In genomic region chr6:122308136-122308504, GRCm38 (mm10) we compare ENCODE assay signal across 8 mouse cellular contexts. TPM values are rescaled to one million over a fixed set of nuclear protein-coding genes. Genes with fewer than 3 reads are reported as not detected.
DNase-seq lines count a peak whose midpoint lies in the region; ATAC-seq lines count a peak whose summit lies in the region.

No protein-coding gene starts in this region.

- H3K4me3 ChIP-seq in kidney, embryonic 14.5 days (ENCODE audit: low read length): peak overlapping the region; percentile 71; the same call in 1 of the 2 replicates
- H3K4me3 ChIP-seq in embryonic facial prominence, embryonic 14.5 days (ENCODE audit: low read depth, low read length): peak overlapping the region; percentile 76
- H3K4me3 ChIP-seq in hindbrain, embryonic 16.5 days (ENCODE audit: low read length): peak overlapping the region; percentile 76; the same call in 1 of the 2 replicates
- peak overlapping the region; percentile 73 for H3K4me3 ChIP-seq in midbrain, embryonic 12.5 days

- H3K27me3 ChIP-seq in kidney, embryonic 14.5 days (ENCODE audit: control insufficient read depth, insufficient read depth, low read length): no peaks in the 10 kb centered on the region
- H3K27me3 ChIP-seq in embryonic facial prominence, embryonic 14.5 days (replicated peaks; ENCODE audit: control insufficient read depth, insufficient read depth, low read length): no peaks in the 10 kb centered on the region
- no peaks in the 10 kb centered on the region for H3K27me3 ChIP-seq in hindbrain, embryonic 16.5 days (replicated peaks; ENCODE audit: control insufficient read depth, insufficient read depth, low read length)
- H3K27me3 ChIP-seq in midbrain, embryonic 12.5 days: no peaks in the 10 kb centered on the region

- no peaks in the 10 kb centered on the region for H3K9me3 ChIP-seq in kidney, embryonic 14.5 days (ENCODE audit: control insufficient read depth, low read length)
- H3K9me3 ChIP-seq in embryonic facial prominence, embryonic 14.5 days (ENCODE audit: control insufficient read depth, low read length): no peaks in the 10 kb centered on the region
- H3K9me3 ChIP-seq in hindbrain, embryonic 16.5 days (ENCODE audit: control insufficient read depth, low read length): no peaks in the 10 kb centered on the region
- no peaks in the 10 kb centered on the region for H3K9me3 ChIP-seq in midbrain, embryonic 12.5 days

- no peak overlapping the region for H3K9ac ChIP-seq in kidney, embryonic 14.5 days (ENCODE audit: low read depth, low read length)
- peak overlapping the region; percentile 19; the same call in 1 of the 2 replicates for H3K9ac ChIP-seq in embryonic facial prominence, embryonic 14.5 days (ENCODE audit: low read depth, low read length)
- H3K9ac ChIP-seq in hindbrain, embryonic 16.5 days (ENCODE audit: low read depth, low read length): no peak overlapping the region
- no peak overlapping the region for H3K9ac ChIP-seq in midbrain, embryonic 12.5 days (replicated peaks)

- DNase-seq in kidney, adult 8-10 months: no peak
- no peak for DNase-seq in embryonic facial prominence, embryonic 14.5 days (ENCODE audit: low spot score)
- no peak for DNase-seq in adrenal gland, adult 18-20 months (ENCODE audit: low spot score in 2 of 2)
- no peak for DNase-seq in right cerebral cortex, adult 18-20 months
- DNase-seq in layer of hippocampus, adult 11-12 months (ENCODE audit: low spot score): no peak

- peaks cover 13% of the 10 kb centered on the region; the same call in 1 of the 2 replicates for H3K36me3 ChIP-seq in kidney, embryonic 14.5 days (ENCODE audit: control insufficient read depth, insufficient read depth, low read length)
- H3K36me3 ChIP-seq in embryonic facial prominence, embryonic 14.5 days (ENCODE audit: control insufficient read depth, insufficient read depth, low read length): peaks cover 3% of the 10 kb centered on the region; the same call in 1 of the 2 replicates
- H3K36me3 ChIP-seq in hindbrain, embryonic 16.5 days (ENCODE audit: control insufficient read depth, insufficient read depth, low read length): no peaks in the 10 kb centered on the region; the same call in 1 of the 2 replicates
- peaks cover 6% of the 10 kb centered on the region; the same call in 1 of the 2 replicates for H3K36me3 ChIP-seq in midbrain, embryonic 12.5 days

- no peak overlapping the region; the same call in 1 of the 2 replicates for H3K4me2 ChIP-seq in kidney, embryonic 14.5 days (replicated peaks; ENCODE audit: low read depth, low read length)
- H3K4me2 ChIP-seq in embryonic facial prominence, embryonic 14.5 days (ENCODE audit: low read depth, low read length): peak overlapping the region; percentile 29
- H3K4me2 ChIP-seq in hindbrain, embryonic 16.5 days (ENCODE audit: low read length): peak overlapping the region; percentile 38
- 0 out of 2 replicates have a peak overlapping the region, but pooled peaks have one; percentile 82 for H3K4me2 ChIP-seq in midbrain, embryonic 12.5 days (replicated peaks)

- H3K4me1 ChIP-seq in kidney, embryonic 14.5 days (ENCODE audit: control insufficient read depth, insufficient read depth, low read length): peaks cover 15% of the 10 kb centered on the region
- H3K4me1 ChIP-seq in embryonic facial prominence, embryonic 14.5 days (ENCODE audit: control insufficient read depth, insufficient read depth, low read length): peaks cover 10% of the 10 kb centered on the region
- peaks cover 16% of the 10 kb centered on the region for H3K4me1 ChIP-seq in hindbrain, embryonic 16.5 days (ENCODE audit: control insufficient read depth, insufficient read depth, low read depth, low read length)
- peaks cover 17% of the 10 kb centered on the region for H3K4me1 ChIP-seq in midbrain, embryonic 12.5 days

- no peak overlapping the region for H3K27ac ChIP-seq in kidney, embryonic 14.5 days (ENCODE audit: low read depth, low read length)
- peak overlapping the region; percentile 46; the same call in 1 of the 2 replicates for H3K27ac ChIP-seq in embryonic facial prominence, embryonic 14.5 days (replicated peaks; ENCODE audit: low read depth, low read length)
- H3K27ac ChIP-seq in hindbrain, embryonic 16.5 days (ENCODE audit: low read depth, low read length): no peak overlapping the region
- H3K27ac ChIP-seq in midbrain, embryonic 12.5 days (replicated peaks): no peak overlapping the region

- WGBS in kidney, embryonic 14.5 days: 64% methylated on average over 6 of the region's 6 CpGs
- 66% methylated on average over 6 of the region's 6 CpGs for WGBS in embryonic facial prominence, embryonic 14.5 days
- 60% methylated on average over 6 of the region's 6 CpGs for WGBS in hindbrain, embryonic 16.5 days
- 64% methylated on average over 6 of the region's 6 CpGs for WGBS in midbrain, embryonic 12.5 days

- peak; percentile 33 for ATAC-seq in kidney, embryonic 14.5 days (ENCODE audit: low FRiP score, low TSS enrichment)
- ATAC-seq in embryonic facial prominence, embryonic 14.5 days (ENCODE audit: low read depth): peak; percentile 1; the same call in 1 of the 2 replicates
- peak; percentile 29 for ATAC-seq in hindbrain, embryonic 16.5 days
- ATAC-seq in midbrain, embryonic 12.5 days (ENCODE audit: low FRiP score, low read depth): no peak

RNA-seq across cellular contexts. Expression of gene M6pr, which starts 0.4 kb away (rescaled TPM):
- polyA plus RNA-seq in kidney, embryonic 14.5 days (2014; fragmentation: Nextera tagmentation; extraction: Ambion mirVana): 67.7 and 110 TPM in 2 replicates
- polyA plus RNA-seq in embryonic facial prominence, embryonic 14.5 days (2014; fragmentation: Nextera tagmentation; extraction: Ambion mirVana): 86.8 and 87.9 TPM in 2 replicates
- polyA plus RNA-seq in hindbrain, embryonic 16.5 days (2015; fragmentation: Nextera tagmentation; extraction: Ambion mirVana): 51.8 and 53.1 TPM in 2 replicates
- 72.2 and 72.6 TPM in 2 replicates for polyA plus RNA-seq in midbrain, embryonic 12.5 days (2016; fragmentation: Nextera tagmentation; extraction: Ambion mirVana)
- 100 to 1,000 TPM; 136 to 177 TPM for total RNA-seq in adrenal gland, adult 18-20 months (2021)

RNA-seq across cellular contexts. Expression of gene Klrg1, which starts 25.4 kb away (rescaled TPM):
- polyA plus RNA-seq in kidney, embryonic 14.5 days (2014; fragmentation: Nextera tagmentation; extraction: Ambion mirVana): not detected in 2 replicates
- 0.14 and 0.19 TPM in 2 replicates for polyA plus RNA-seq in embryonic facial prominence, embryonic 14.5 days (2014; fragmentation: Nextera tagmentation; extraction: Ambion mirVana)
- 0.99 and 1.1 TPM in 2 replicates for polyA plus RNA-seq in hindbrain, embryonic 16.5 days (2015; fragmentation: Nextera tagmentation; extraction: Ambion mirVana)
- 0.16 and 0.29 TPM in 2 replicates for polyA plus RNA-seq in midbrain, embryonic 12.5 days (2016; fragmentation: Nextera tagmentation; extraction: Ambion mirVana)
- total RNA-seq in adrenal gland, adult 18-20 months (2021): under 1 TPM; 0.20 to 0.29 TPM

RNA-seq across cellular contexts. Expression of gene Phc1, which starts 32.2 kb away (rescaled TPM):
- 22.4 and 29.4 TPM in 2 replicates for polyA plus RNA-seq in kidney, embryonic 14.5 days (2014; fragmentation: Nextera tagmentation; extraction: Ambion mirVana)
- polyA plus RNA-seq in embryonic facial prominence, embryonic 14.5 days (2014; fragmentation: Nextera tagmentation; extraction: Ambion mirVana): 20.8 and 21.0 TPM in 2 replicates
- 21.1 and 27.2 TPM in 2 replicates for polyA plus RNA-seq in hindbrain, embryonic 16.5 days (2015; fragmentation: Nextera tagmentation; extraction: Ambion mirVana)
- polyA plus RNA-seq in midbrain, embryonic 12.5 days (2016; fragmentation: Nextera tagmentation; extraction: Ambion mirVana): 36.1 and 41.4 TPM in 2 replicates
- 10 to 100 TPM; 20.1 to 26.7 TPM for total RNA-seq in adrenal gland, adult 18-20 months (2021)
